Mouse (Mus musculus) MEL (cell line): ENCODE results near the gene Cd164.

ENCODE experiments used
- CHD1 ChIP-seq: IDR thresholded peaks from 2 replicates; pipeline ENCODE4 v1.6.1; 2012; ENCODE audit warnings: low read depth, mild to moderate bottlenecking, inconsistent platforms, low read length, improper control_type of control experiment
- CTCF ChIP-seq, 3 experiments: IDR thresholded peaks in 2 of 3; conservative IDR thresholded peaks in 1 of 3; 2 replicates each; pipeline ENCODE4 v1.5.1; 2011 to 2012; ENCODE audit warnings: low read length in 3 of 3, low read depth in 2 of 3, mild to moderate bottlenecking in 2 of 3, improper control_type of control experiment in 1 of 3, inconsistent platforms in 1 of 3, mixed read lengths in 1 of 3, moderate library complexity in 1 of 3; ENCODE audit not compliant: control insufficient read depth in 1 of 3, insufficient read depth in 1 of 3, poor library complexity in 1 of 3, severe bottlenecking in 1 of 3
- JUND ChIP-seq: IDR thresholded peaks from 2 replicates; pipeline ENCODE4 v1.6.1; 2011; ENCODE audit warnings: low read depth, mild to moderate bottlenecking, improper control_type of control experiment, low read length
- MEF2A ChIP-seq: IDR thresholded peaks from 2 replicates; pipeline ENCODE4 v1.6.1; 2014; ENCODE audit warnings: low read depth, mild to moderate bottlenecking, inconsistent platforms, low read length, improper control_type of control experiment; ENCODE audit not compliant: poor library complexity, insufficient replicate concordance, severe bottlenecking; ENCODE audit errors: extremely low read depth
- POLR2A ChIP-seq, 2 experiments: IDR thresholded peaks; 2 replicates each; pipeline ENCODE4 v1.6.1; 2011 to 2012; ENCODE audit warnings: low read length in 2 of 2, mild to moderate bottlenecking in 2 of 2, control low read depth in 1 of 2, improper control_type of control experiment in 1 of 2, low read depth in 1 of 2, moderate library complexity in 1 of 2; ENCODE audit not compliant: control insufficient read depth in 1 of 2, insufficient read depth in 1 of 2, poor library complexity in 1 of 2
- UBTF ChIP-seq: IDR thresholded peaks from 2 replicates; pipeline ENCODE4 v1.6.1; 2012; ENCODE audit warnings: low read depth, mild to moderate bottlenecking, inconsistent platforms, low read length, improper control_type of control experiment, moderate library complexity, borderline replicate concordance; ENCODE audit not compliant: insufficient read depth
- ZC3H11A ChIP-seq: IDR thresholded peaks from 2 replicates; pipeline ENCODE4 v1.6.1; 2012; ENCODE audit warnings: low read depth, mild to moderate bottlenecking, inconsistent platforms, low read length, improper control_type of control experiment
- ZMIZ1 ChIP-seq: IDR thresholded peaks from 2 replicates; pipeline ENCODE4 v1.6.1; 2012; ENCODE audit warnings: low read depth, mild to moderate bottlenecking, inconsistent platforms, low read length, improper control_type of control experiment, moderate library complexity
- ZNF384 ChIP-seq: IDR thresholded peaks from 2 replicates; pipeline ENCODE4 v1.6.1; 2012; ENCODE audit warnings: low read depth, mild to moderate bottlenecking, inconsistent platforms, low read length, improper control_type of control experiment

DNA sequence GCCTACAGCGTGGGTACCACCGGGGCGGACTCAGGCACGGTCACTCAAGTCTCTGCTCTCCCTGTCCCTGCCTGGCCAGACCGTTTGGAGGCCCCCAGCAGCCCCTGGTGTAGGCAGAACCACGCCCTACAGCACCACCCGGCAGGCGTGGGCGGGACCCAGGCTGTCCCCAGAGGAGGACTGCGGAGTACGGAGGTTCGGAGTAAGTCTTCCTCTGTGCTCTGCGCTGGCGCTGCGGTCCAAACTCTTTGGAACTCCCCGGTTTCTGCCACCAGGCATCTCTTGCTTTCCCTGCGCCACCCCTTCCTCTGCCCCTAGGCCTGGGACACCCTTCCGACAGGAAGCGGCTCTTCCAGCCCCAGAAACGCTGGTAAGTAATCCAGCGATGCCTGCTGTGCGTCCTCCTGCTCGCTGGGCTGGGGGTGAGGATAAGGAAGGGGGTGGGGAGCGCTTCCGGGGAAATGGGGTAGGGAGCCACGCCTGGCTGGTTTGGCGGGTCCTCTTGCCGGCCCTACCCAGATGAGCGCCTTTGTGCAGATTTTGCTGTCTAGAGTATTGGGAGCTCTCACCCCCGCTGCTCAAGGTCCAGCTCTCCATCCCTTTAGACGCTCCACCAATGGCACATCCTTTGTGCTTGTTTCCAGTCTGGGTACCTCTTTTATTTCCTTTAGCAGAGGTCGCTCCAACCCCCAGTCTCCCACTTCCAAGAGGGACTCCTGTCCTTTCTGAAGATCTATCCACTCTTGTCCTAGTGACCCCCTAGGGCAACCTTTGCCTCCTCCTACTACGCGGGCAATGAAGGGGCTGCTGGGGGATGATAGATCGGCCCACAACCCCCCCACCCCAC, 42.8 kb upstream of the Cd164 start, which contains the start of gene Mical1:
- TF ChIP-seq ZC3H11A (no peak), CTCF (IDR thresholded peaks at IDR 0.05 in 2 of 3, conservative IDR thresholded peaks at IDR 0.05 in 1 of 3; ENCODE audit: control insufficient read depth in 1 of 3, insufficient read depth in 1 of 3, low read depth in 2 of 3, low read length in 3 of 3, poor library complexity in 1 of 3, severe bottlenecking in 1 of 3) (no peak), POLR2A (IDR thresholded peaks at IDR 0.05; ENCODE audit: control insufficient read depth in 1 of 2, insufficient read depth in 1 of 2, low read depth in 1 of 2, low read length in 2 of 2, poor library complexity in 1 of 2) (no peak; a peak in 1 of 4 replicates), ZNF384 (no peak), JUND (no peak), CHD1 (no peak), MEF2A (no peak), ZMIZ1 (no peak), UBTF (no peak)
